Mouse (Mus musculus) heart, postnatal 0 days (tissue): ENCODE data around the gene Kcnma1.
A peak's percentile ranks its signal among the peaks of the same experiment; 100 is the strongest.

Source experiments
- CTCF ChIP-seq: IDR thresholded peaks from 2 replicates; pipeline ENCODE4 v1.5.1; 2016; ENCODE audit warnings: antibody characterized with exemption, control low read depth, low read depth
- EP300 ChIP-seq: IDR thresholded peaks from 2 replicates; pipeline ENCODE4 v1.6.1; 2016; ENCODE audit warnings: antibody characterized with exemption, low read depth

DNA sequence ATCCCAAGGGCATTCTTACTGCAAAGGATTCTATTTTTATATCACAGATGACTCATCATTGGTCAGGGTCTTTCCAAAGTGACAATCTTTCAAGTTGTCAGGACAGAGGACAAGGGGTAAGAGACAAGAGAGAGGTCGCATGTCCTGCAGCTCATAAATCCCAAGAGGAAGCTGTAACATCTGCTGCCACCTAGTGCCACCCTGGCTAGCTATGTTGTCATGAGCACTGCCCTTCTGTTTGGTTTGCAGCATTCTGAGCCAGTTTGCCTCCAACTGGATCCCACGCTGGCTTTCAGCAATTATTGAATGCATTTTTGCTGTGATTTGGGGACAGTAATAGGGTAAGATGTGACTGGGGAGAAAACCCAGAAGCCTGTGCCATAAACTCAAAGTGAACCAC is 373.6 kb downstream of the Kcnma1 start:
- TF ChIP-seq CTCF (peak; percentile 73), EP300 (no peak)
